Mouse (Mus musculus) heart, postnatal 14 days (tissue): ENCODE data around the gene Crtam. TPM values are rescaled to one million over a fixed set of nuclear protein-coding genes. Genes with fewer than 3 reads are reported as not detected.

Experiments used
- DNase-seq, 2 experiments: peaks; one replicate each; pipeline ENCODE4 v3.0.0; 2021 to 2022
- intact Hi-C: fragments of 180-260 bp; cut with DNase I; formaldehyde crosslinking; loops from one replicate; pipeline ENCODE4 v1.15.1; 2025
- long read RNA-seq, 2 experiments: library from polyadenylated mRNA; stranded (forward); transcript quantifications; one replicate each; pipeline ENCODE4 v2.0.0; 2021
- total RNA-seq, 2 experiments: library from RNA; stranded (reverse); gene quantifications; 2 replicates each; pipeline ENCODE4 v1.2.3; 2021

The Crtam gene
- total RNA-seq, result under 1 TPM; 0.12 to 0.14 TPM
- long read RNA-seq, experiment 1, result 0 reads
- long read RNA-seq, experiment 2, result 0 reads

GRCm38 (mm10) chr9:41004415-41004814 lies at the start of gene Crtam:
Gene Crtam, minus strand, starts transcription at chr9:41004628.
- intact Hi-C loops, result no loop called here
- no peak for DNase-seq

DNA sequence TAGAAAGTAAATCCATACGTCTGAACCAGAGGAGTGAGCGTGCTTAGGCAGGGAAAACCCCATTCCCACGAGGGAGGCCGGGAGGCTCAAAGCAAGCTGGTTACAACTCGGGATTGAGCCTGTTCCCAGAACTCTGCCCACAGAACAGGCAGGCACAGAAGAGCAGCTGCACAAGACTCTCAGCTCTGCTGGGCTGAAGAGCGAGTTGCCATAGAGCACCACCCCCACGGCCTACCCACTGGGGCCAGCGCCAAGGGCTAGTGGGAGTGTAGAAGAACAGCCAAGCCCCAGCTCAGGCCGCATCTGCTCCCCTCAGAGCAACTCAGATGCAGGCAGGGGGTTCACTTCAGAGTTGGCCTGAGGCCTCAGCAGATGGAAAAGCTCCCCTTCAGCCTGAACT lies 49.7 kb upstream of the Crtam start:
- peak in 1 of 2 experiments; percentile 16 for DNase-seq

GRCm38 (mm10) chr9:41053478-41053877 lies 49.0 kb upstream of the Crtam start:
- DNase-seq, result no peak
- intact Hi-C loops, result no loop called here

More for the DNA sequence above, 49.7 kb upstream of the Crtam start:
- intact Hi-C loops, result no loop called here

GRCm38 (mm10) chr9:41051080-41051932 lies 46.9 kb upstream of the Crtam start:
- no peak for DNase-seq
- intact Hi-C loops, result no loop called here

DNA sequence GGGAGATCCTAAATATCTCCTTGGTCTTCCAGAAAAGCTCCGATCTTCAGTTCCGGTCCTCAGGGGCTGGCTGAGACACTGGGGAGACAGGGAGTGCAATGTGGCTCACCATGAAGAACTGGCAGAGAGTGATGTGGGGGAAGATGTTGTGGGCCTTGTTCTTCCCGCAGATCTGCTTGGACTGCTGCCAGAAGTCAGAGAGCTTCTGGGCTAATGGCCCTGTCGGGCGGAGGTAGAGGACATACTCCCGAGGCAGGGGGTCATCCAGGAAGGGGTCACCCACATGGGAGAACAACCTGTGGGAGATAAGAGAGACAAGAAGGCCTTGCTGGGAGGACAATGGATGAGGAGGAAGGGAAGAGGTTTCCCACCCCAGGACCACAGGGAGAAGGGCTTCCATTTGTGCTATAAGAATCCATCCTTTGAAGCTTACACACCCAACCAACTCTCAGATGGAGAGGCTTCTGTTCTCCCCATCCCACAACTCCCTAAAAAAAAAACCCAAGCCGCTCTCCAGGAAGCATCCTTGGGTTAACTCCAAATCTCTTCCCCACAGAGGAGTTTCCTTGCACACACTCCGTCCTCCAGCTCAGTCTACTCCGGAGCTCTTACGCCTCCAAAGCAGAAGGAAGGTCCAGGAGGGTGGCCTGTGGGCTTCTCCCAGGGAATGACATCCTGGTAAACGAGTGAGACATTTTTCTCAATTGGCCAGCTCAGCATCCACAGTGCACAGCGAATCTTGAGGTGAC lies 46.1 kb upstream of the Crtam start:
- intact Hi-C loops, result no loop called here
- DNase-seq, result no peak

DNA sequence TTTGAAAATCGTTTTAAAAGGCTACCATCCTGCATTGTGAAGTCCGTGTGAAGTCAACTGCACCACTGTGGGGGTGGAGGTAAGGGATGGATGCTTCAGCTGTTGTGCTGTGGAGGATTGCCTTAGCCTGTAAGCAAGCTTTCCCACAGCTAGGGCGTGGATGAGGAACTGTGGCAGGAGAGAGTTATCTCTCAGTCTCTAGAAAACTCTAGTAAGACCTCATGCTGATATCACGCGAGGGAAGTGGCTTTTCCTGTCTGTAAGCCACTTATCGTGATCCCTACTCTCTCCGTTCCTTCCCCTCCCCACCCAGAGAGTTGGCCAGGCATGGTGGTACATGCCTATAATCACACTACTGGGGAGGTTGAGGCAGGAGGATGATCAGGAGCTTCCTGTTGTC lies 44.9 kb upstream of the Crtam start:
- no peak for DNase-seq
- intact Hi-C loops, result no loop called here

DNA sequence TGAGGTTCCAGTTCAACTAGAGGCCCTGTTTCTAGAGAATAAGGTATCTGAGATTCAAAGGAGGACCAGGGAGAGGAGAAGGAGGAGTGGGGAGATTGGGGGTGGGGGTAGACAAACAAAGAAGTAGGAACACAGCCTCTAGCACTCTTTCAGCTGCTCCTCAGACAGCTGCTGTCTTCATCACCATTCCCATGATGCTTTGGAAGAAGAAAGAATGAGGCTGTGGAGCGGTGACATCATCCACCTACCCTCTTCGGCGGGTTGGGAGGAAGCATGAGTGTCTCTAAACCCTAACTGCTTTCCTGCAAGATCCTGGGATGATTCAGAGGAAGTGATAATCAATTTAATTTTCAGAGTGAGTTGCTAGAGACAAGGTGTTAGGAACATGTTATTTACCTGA lies 44.4 kb upstream of the Crtam start:
- intact Hi-C loops, result no loop called here
- DNase-seq, result no peak

DNA sequence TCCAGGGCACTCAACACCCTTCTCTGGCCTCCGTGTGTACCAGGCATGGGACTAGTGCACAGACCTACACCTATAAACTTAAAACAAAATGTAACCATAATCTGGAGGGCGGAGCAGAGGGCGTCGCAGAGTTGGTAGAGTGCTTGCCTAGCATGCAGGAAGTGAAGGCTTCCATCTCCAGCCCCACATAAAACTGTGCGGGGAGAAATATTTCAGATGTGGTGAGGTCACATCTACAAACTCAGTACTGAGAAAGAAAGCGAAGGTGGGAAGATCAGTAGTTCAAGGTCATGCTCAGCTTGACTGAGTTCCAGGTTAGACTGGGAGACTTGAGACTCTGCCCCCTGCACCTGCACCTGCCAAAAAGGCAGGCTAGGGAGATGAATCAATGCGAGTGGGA lies 43.8 kb upstream of the Crtam start:
- no peak for DNase-seq
- intact Hi-C loops, result no loop called here

- DNase-seq, result no peak
- intact Hi-C loops, result no loop called here
Measured at GRCm38 (mm10) chr9:41047654-41048053, 43.2 kb upstream of the Crtam start.

- intact Hi-C loops, result loop anchor here (1.0 to 2.0 kb wide), 2 partner anchors 138 to 146 kb away; no protein-coding TSS in a partner anchor
- peak; percentile 85 to 91 for DNase-seq
Measured at GRCm38 (mm10) chr9:41044626-41045025, 40.2 kb upstream of the Crtam start.

DNA sequence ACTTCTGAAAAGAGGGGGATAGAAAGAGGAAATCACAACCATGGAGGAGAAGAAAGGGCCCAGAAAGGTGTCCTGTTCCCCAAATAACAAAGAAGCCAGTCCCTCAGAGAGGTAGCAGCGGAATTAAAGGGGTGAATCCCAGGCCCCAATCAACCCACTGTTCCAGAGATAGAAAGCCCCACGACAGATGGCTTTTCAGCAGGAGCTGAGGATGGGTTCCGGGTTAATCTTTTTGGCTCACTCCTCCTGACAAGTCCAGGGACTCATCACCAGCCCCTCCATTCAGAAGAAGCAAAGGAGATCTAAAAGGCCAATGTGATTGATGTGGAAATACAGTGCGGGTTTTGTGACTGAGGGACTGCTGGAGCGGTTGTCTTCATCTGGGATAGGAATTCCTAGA lies 39.2 kb upstream of the Crtam start:
- intact Hi-C loops, result loop anchor here (1.0 to 2.0 kb wide), 2 partner anchors 139 to 147 kb away; no protein-coding TSS in a partner anchor
- DNase-seq, result no peak

GRCm38 (mm10) chr9:41041404-41041803 lies 37.0 kb upstream of the Crtam start:
- no peak for DNase-seq
- intact Hi-C loops, result no loop called here

DNA sequence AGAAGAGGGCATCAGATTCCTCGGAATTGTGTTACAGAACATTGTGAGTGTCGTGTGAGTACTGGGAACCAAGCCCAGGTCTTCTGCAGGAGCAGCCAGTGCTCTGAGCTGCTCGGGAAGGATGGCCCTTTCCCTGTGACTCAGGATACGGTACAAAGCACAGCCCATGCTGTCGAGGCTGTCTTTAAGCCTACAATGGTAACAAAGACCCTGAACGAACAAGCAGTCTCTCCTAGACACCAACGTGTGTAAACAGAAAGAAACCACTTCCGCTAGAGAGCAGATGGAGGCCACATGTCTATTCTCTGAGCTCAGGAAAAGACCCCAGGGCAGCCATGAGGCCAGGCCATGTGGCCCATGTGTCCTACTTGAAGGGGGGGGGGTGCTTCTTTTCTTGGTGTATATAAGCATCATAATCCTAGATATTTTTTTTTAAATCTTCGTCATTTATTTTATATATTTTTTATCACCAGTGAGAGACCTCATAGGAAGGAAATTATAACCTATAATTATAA lies 33.8 kb upstream of the Crtam start:
- DNase-seq, result no peak
- intact Hi-C loops, result no loop called here

DNA sequence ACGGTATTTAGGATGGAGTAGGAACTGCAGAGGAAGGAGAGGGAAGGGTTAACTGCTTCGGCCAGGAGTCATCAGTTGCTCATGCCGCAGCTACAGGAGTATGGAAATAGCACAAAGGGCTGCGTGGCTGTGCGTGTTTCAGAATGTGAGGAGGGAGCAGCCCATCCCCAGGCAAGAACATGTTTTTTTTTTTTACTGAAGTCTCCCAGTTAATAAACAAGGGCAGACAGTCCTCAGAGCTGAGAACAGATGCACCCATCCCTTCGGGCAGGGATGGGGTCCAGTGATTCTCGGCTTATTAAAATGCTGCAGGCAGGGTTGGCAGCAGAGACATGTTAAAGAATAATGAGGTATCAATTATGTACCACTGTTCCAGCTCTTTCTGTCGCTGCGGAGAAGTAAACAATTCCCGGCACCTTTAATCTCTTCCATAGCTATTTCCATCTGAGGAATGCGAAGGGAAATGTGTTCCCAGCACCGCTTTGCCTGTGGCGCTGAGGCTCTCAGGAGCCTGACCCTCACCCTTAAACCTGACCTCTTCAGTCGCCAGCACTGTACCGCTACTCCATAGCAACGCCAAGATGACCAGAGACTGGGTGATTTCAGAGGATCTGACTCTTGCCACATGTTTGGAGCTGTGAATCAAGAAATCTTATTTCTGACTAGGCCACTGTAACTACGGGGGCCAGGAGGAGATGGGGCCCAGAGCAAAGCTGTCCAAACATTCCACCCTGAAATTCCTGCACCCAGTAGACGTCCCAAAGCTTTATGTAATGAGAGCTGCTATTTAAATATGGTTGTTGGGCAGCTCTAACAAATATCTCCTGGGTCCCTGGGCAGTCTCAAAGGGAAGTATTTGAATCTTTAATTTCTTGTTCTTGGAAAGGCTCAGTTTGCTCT lies 27.4 kb upstream of the Crtam start:
- no peak for DNase-seq
- intact Hi-C loops, result no loop called here

- no peak for DNase-seq
- intact Hi-C loops, result loop anchor here (5.0 kb wide), 2 partner anchors 38 to 193 kb away; no protein-coding TSS in a partner anchor
Measured at GRCm38 (mm10) chr9:41029827-41030226, 25.4 kb upstream of the Crtam start.

- peak; percentile 37 to 52 for DNase-seq
- intact Hi-C loops, result loop anchor here (5.0 kb wide), 2 partner anchors 36 to 191 kb away; no protein-coding TSS in a partner anchor
Measured at GRCm38 (mm10) chr9:41028470-41028869, 24.0 kb upstream of the Crtam start.

- no peak for DNase-seq
- intact Hi-C loops, result no loop called here
Measured at GRCm38 (mm10) chr9:41021690-41022089, 17.3 kb upstream of the Crtam start.

GRCm38 (mm10) chr9:41020486-41020885 lies 16.1 kb upstream of the Crtam start:
- intact Hi-C loops, result no loop called here
- no peak for DNase-seq

DNA sequence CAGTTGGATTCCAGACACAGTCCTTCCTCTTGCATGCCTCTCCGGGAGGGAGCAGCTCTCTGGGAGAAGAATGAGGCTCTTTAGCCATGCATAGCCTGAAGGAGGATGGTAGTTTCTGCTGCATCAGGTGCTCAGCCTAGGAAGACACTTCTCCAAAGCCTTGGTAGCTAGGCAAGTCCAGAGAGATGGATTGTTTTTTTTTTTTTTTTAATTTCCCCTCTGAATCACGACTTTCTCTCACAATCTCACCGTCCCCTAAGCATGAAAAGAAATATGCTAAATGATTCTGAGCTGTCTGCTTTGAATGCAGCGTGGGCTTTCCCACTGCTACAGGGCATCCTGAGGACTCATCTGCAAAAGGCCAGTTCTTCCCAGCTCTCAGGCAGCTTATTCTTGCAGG lies 10.1 kb upstream of the Crtam start:
- intact Hi-C loops, result no loop called here
- DNase-seq, result no peak

GRCm38 (mm10) chr9:41012456-41012855 lies 8.0 kb upstream of the Crtam start:
- DNase-seq, result no peak
- intact Hi-C loops, result no loop called here
